Mouse (Mus musculus): ENCODE data around the gene Zfp46. TPM values are rescaled to one million over a fixed set of nuclear protein-coding genes. Genes with fewer than 3 reads are reported as not detected.

Zfp46 gene
- 24.7 and 25.1 TPM in 2 replicates for polyA plus RNA-seq (2014; fragmentation: Nextera tagmentation; extraction: Ambion mirVana)

- H3K36me3 ChIP-seq (ENCODE audit: control insufficient read depth, insufficient read depth, low read length) = peaks cover 16% of the 10 kb centered on the region
- WGBS = 17% methylated on average over 5 of the region's 5 CpGs
- H3K27me3 ChIP-seq (ENCODE audit: control insufficient read depth, insufficient read depth, low read length) = no peaks in the 10 kb centered on the region
- peaks cover 27% of the 10 kb centered on the region for H3K4me1 ChIP-seq (ENCODE audit: control insufficient read depth, insufficient read depth, low read length)
- no peaks in the 10 kb centered on the region for H3K9me3 ChIP-seq (ENCODE audit: control insufficient read depth, low read depth, low read length)
- H3K4me2 ChIP-seq (replicated peaks; ENCODE audit: low read depth, low read length) = peak within 1 kb of the TSS; percentile 94
- peak within 1 kb of the TSS; percentile 58 for H3K9ac ChIP-seq (replicated peaks; ENCODE audit: low read depth, low read length)
- peak within 1 kb of the TSS; percentile 69 for H3K4me3 ChIP-seq (ENCODE audit: low read depth, low read length)
- ATAC-seq (ENCODE audit: insufficient number of reproducible peaks, insufficient read depth, low FRiP score, low read depth) = no peak
- peak within 1 kb of the TSS; percentile 94 for H3K27ac ChIP-seq (ENCODE audit: low read length)
These were observed at the start of gene Zfp46 for GRCm38 (mm10) chr4:136284455-136284854. TSS of gene Zfp46 (plus strand) at chr4:136284683.

DNA sequence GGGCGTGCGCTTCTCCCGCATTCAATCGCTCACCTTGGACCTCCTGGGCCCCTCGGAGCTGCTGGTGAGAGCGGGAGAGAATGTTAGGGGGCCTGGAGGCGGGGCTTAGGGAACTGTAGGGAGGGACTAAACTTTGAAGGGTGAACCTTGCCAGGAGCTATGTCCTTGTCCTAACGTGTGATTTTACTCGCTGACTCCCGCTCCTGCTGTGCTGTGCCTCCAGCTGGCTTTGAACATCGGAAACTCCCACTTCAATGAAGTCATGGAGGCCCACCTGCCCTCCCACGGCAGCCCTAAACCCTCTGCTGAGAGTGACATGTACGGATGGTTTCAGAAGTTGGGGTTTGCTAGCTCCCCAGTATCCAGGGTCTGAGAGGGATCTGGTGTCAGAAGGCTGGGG is 45.8 kb upstream of the Zfp46 start:
- H3K9ac ChIP-seq (replicated peaks; ENCODE audit: low read depth, low read length) = no peak overlapping the region
- ATAC-seq (ENCODE audit: insufficient number of reproducible peaks, insufficient read depth, low FRiP score, low read depth) = no peak
- 0 out of 2 replicates have a peak, but pooled peaks cover 3% of the 10 kb centered on the region for H3K27me3 ChIP-seq (ENCODE audit: control insufficient read depth, insufficient read depth, low read length)
- H3K27ac ChIP-seq (ENCODE audit: low read length) = no peak overlapping the region
- H3K4me2 ChIP-seq (replicated peaks; ENCODE audit: low read depth, low read length) = no peak overlapping the region
- 35% methylated on average over 13 of the region's 13 CpGs for WGBS
- no peaks in the 10 kb centered on the region for H3K4me1 ChIP-seq (ENCODE audit: control insufficient read depth, insufficient read depth, low read length)
- H3K36me3 ChIP-seq (ENCODE audit: control insufficient read depth, insufficient read depth, low read length) = peaks cover 6% of the 10 kb centered on the region; the same call in 1 of the 2 replicates
- H3K4me3 ChIP-seq (ENCODE audit: low read depth, low read length) = no peak overlapping the region
- H3K9me3 ChIP-seq (ENCODE audit: control insufficient read depth, low read depth, low read length) = no peaks in the 10 kb centered on the region

DNA sequence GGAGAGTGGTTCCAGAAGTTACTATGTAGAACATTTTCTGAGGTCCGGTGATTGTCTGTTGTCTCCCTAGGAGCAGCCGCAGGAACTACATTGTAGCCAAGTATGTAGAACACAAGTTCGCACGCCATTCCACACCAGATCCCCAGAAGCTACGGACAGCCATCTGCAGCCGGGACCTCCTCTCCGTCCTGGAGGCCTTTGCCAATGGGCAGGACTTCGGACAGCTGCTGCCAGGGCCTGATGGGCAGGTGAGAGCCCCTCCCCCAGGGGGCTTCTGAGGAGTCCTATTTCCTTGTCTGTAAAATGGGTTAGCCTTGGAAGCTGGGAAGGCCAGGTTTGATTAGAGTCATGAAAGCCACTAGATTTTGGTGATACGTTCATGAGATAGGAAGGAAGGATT is 45.4 kb upstream of the Zfp46 start:
- WGBS = 76% methylated on average over 9 of the region's 9 CpGs

GRCm38 (mm10) chr4:136239622-136240021 is 44.9 kb upstream of the Zfp46 start:
- H3K4me1 ChIP-seq (ENCODE audit: control insufficient read depth, insufficient read depth, low read length) = no peaks in the 10 kb centered on the region
- ATAC-seq (ENCODE audit: insufficient number of reproducible peaks, insufficient read depth, low FRiP score, low read depth) = peak; percentile 19; the same call in 1 of the 2 replicates
- H3K27ac ChIP-seq (ENCODE audit: low read length) = no peak overlapping the region
- H3K4me3 ChIP-seq (ENCODE audit: low read depth, low read length) = no peak overlapping the region
- WGBS = 24% methylated on average over 8 of the region's 8 CpGs
- H3K9ac ChIP-seq (replicated peaks; ENCODE audit: low read depth, low read length) = no peak overlapping the region
- peaks cover 3% of the 10 kb centered on the region; the same call in 1 of the 2 replicates for H3K36me3 ChIP-seq (ENCODE audit: control insufficient read depth, insufficient read depth, low read length)
- 0 out of 2 replicates have a peak, but pooled peaks cover 3% of the 10 kb centered on the region for H3K27me3 ChIP-seq (ENCODE audit: control insufficient read depth, insufficient read depth, low read length)
- H3K4me2 ChIP-seq (replicated peaks; ENCODE audit: low read depth, low read length) = no peak overlapping the region
- H3K9me3 ChIP-seq (ENCODE audit: control insufficient read depth, low read depth, low read length) = no peaks in the 10 kb centered on the region

More for the DNA sequence above, 45.4 kb upstream of the Zfp46 start:
- no peak overlapping the region for H3K4me3 ChIP-seq (ENCODE audit: low read depth, low read length)
- no peak for ATAC-seq (ENCODE audit: insufficient number of reproducible peaks, insufficient read depth, low FRiP score, low read depth)
- no peak overlapping the region for H3K9ac ChIP-seq (replicated peaks; ENCODE audit: low read depth, low read length)
- H3K4me1 ChIP-seq (ENCODE audit: control insufficient read depth, insufficient read depth, low read length) = no peaks in the 10 kb centered on the region
- H3K9me3 ChIP-seq (ENCODE audit: control insufficient read depth, low read depth, low read length) = no peaks in the 10 kb centered on the region
- no peak overlapping the region for H3K4me2 ChIP-seq (replicated peaks; ENCODE audit: low read depth, low read length)
- no peak overlapping the region for H3K27ac ChIP-seq (ENCODE audit: low read length)
- peaks cover 6% of the 10 kb centered on the region; the same call in 1 of the 2 replicates for H3K36me3 ChIP-seq (ENCODE audit: control insufficient read depth, insufficient read depth, low read length)
- H3K27me3 ChIP-seq (ENCODE audit: control insufficient read depth, insufficient read depth, low read length) = 0 out of 2 replicates have a peak, but pooled peaks cover 3% of the 10 kb centered on the region

- no peak overlapping the region for H3K4me2 ChIP-seq (replicated peaks; ENCODE audit: low read depth, low read length)
- no peak overlapping the region for H3K4me3 ChIP-seq (ENCODE audit: low read depth, low read length)
- no peaks in the 10 kb centered on the region for H3K4me1 ChIP-seq (ENCODE audit: control insufficient read depth, insufficient read depth, low read length)
- H3K27me3 ChIP-seq (ENCODE audit: control insufficient read depth, insufficient read depth, low read length) = 0 out of 2 replicates have a peak, but pooled peaks cover 3% of the 10 kb centered on the region
- no peak overlapping the region for H3K27ac ChIP-seq (ENCODE audit: low read length)
- no peak for ATAC-seq (ENCODE audit: insufficient number of reproducible peaks, insufficient read depth, low FRiP score, low read depth)
- no peaks in the 10 kb centered on the region for H3K9me3 ChIP-seq (ENCODE audit: control insufficient read depth, low read depth, low read length)
- WGBS = 74% methylated on average over 14 of the region's 14 CpGs
- peaks cover 2% of the 10 kb centered on the region; the same call in 1 of the 2 replicates for H3K36me3 ChIP-seq (ENCODE audit: control insufficient read depth, insufficient read depth, low read length)
- H3K9ac ChIP-seq (replicated peaks; ENCODE audit: low read depth, low read length) = no peak overlapping the region
These were observed 44.4 kb upstream of the Zfp46 start for GRCm38 (mm10) chr4:136240123-136240522.

- Histone ChIP-seq H3K27me3 (ENCODE audit: control insufficient read depth, insufficient read depth, low read length) (0 out of 2 replicates have a peak, but pooled peaks cover 3% of the 10 kb centered on the region), H3K4me3 (ENCODE audit: low read depth, low read length) (no peak overlapping the region), H3K4me1 (ENCODE audit: control insufficient read depth, insufficient read depth, low read length) (no peaks in the 10 kb centered on the region), H3K4me2 (replicated peaks; ENCODE audit: low read depth, low read length) (no peak overlapping the region), H3K9me3 (ENCODE audit: control insufficient read depth, low read depth, low read length) (no peaks in the 10 kb centered on the region), H3K9ac (replicated peaks; ENCODE audit: low read depth, low read length) (no peak overlapping the region), H3K27ac (ENCODE audit: low read length) (no peak overlapping the region), H3K36me3 (ENCODE audit: control insufficient read depth, insufficient read depth, low read length) (peaks cover 2% of the 10 kb centered on the region; the same call in 1 of the 2 replicates)
- no peak for ATAC-seq (ENCODE audit: insufficient number of reproducible peaks, insufficient read depth, low FRiP score, low read depth)
- 62% methylated on average over 8 of the region's 8 CpGs for WGBS
These were observed 43.5 kb upstream of the Zfp46 start for GRCm38 (mm10) chr4:136240955-136241354.

DNA sequence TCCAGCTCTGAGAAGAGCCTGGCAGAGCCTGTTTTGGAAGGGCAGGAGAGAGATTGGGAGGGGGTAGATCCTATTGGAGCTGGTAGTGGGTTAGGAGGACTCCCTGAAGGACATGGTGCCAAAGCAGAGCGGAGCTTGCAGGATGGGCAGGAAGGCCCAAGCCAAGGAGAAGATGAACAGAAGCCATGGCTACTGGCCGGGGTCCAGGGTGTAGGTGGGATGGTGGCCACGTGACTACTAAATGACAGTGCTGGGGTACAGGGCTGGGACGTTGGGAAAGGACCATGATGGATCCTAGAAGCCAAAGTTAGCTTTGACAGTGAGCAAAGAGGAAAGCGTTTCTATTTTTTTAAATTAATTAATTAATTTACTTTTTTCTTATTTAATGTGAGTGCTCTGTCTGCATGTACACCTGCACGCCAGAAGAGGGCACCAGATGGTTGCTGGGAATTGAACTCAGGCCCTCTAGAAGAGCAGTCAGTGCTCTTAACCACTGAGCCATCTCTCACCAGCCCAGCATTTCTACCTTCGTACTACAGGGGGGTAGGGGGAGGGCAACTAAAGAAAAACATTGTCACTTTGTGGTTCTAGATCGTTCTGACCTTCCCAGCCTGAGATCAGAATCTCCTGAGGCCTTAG is 42.3 kb upstream of the Zfp46 start:
- Histone ChIP-seq H3K27ac (ENCODE audit: low read length) (no peak overlapping the region), H3K4me1 (ENCODE audit: control insufficient read depth, insufficient read depth, low read length) (peaks cover 12% of the 10 kb centered on the region), H3K9me3 (ENCODE audit: control insufficient read depth, low read depth, low read length) (no peaks in the 10 kb centered on the region), H3K4me2 (replicated peaks; ENCODE audit: low read depth, low read length) (no peak overlapping the region), H3K9ac (replicated peaks; ENCODE audit: low read depth, low read length) (no peak overlapping the region), H3K36me3 (ENCODE audit: control insufficient read depth, insufficient read depth, low read length) (peaks cover 2% of the 10 kb centered on the region; the same call in 1 of the 2 replicates), H3K4me3 (ENCODE audit: low read depth, low read length) (no peak overlapping the region), H3K27me3 (ENCODE audit: control insufficient read depth, insufficient read depth, low read length) (0 out of 2 replicates have a peak, but pooled peaks cover 10% of the 10 kb centered on the region)
- no peak for ATAC-seq (ENCODE audit: insufficient number of reproducible peaks, insufficient read depth, low FRiP score, low read depth)
- WGBS = 47% methylated on average over 8 of the region's 8 CpGs

- no peak for ATAC-seq (ENCODE audit: insufficient number of reproducible peaks, insufficient read depth, low FRiP score, low read depth)
- H3K4me2 ChIP-seq (replicated peaks; ENCODE audit: low read depth, low read length) = no peak overlapping the region
- WGBS = 85% methylated on average over 7 of the region's 7 CpGs
- H3K9ac ChIP-seq (replicated peaks; ENCODE audit: low read depth, low read length) = no peak overlapping the region
- no peaks in the 10 kb centered on the region for H3K9me3 ChIP-seq (ENCODE audit: control insufficient read depth, low read depth, low read length)
- peaks cover 17% of the 10 kb centered on the region for H3K4me1 ChIP-seq (ENCODE audit: control insufficient read depth, insufficient read depth, low read length)
- 0 out of 2 replicates have a peak, but pooled peaks cover 11% of the 10 kb centered on the region for H3K27me3 ChIP-seq (ENCODE audit: control insufficient read depth, insufficient read depth, low read length)
- no peak overlapping the region for H3K27ac ChIP-seq (ENCODE audit: low read length)
- peaks cover 2% of the 10 kb centered on the region; the same call in 1 of the 2 replicates for H3K36me3 ChIP-seq (ENCODE audit: control insufficient read depth, insufficient read depth, low read length)
- no peak overlapping the region for H3K4me3 ChIP-seq (ENCODE audit: low read depth, low read length)
These were observed 41.8 kb upstream of the Zfp46 start for GRCm38 (mm10) chr4:136242728-136243127.

All from stomach, embryonic 14.5 days (tissue).